Mouse (Mus musculus): ENCODE results near the gene Gm26602.

Gm26602 gene

GRCm38 (mm10) chr10:79917532-79918100 lies 7.0 kb downstream of the Gm26602 start:
- no peak for DNase-seq (ENCODE audit: low spot score)

- no peak for DNase-seq (ENCODE audit: low spot score)
These were observed 7.8 kb downstream of the Gm26602 start for GRCm38 (mm10) chr10:79918231-79919078.

- DNase-seq (ENCODE audit: low spot score) = peak; percentile 46
These were observed 8.7 kb downstream of the Gm26602 start for GRCm38 (mm10) chr10:79919251-79919849.

GRCm38 (mm10) chr10:79920056-79920890 lies 9.6 kb downstream of the Gm26602 start:
- DNase-seq (ENCODE audit: low spot score) = no peak

- no peak for DNase-seq (ENCODE audit: low spot score)
These were observed 10.4 kb downstream of the Gm26602 start, which contains the start of gene R3hdm4 for GRCm38 (mm10) chr10:79920958-79921535. R3hdm4 (minus strand) TSS chr10:79921208.

- DNase-seq (ENCODE audit: low spot score) = no peak
These were observed 10.9 kb downstream of the Gm26602 start for GRCm38 (mm10) chr10:79921572-79921971.

- DNase-seq (ENCODE audit: low spot score) = peak; percentile 92
These were observed 14.5 kb downstream of the Gm26602 start for GRCm38 (mm10) chr10:79924998-79925784.

- no peak for DNase-seq (ENCODE audit: low spot score)
These were observed 15.3 kb downstream of the Gm26602 start for GRCm38 (mm10) chr10:79925785-79926490.

GRCm38 (mm10) chr10:79926491-79927323 lies 16.1 kb downstream of the Gm26602 start, which contains the start of gene Arid3a:
Arid3a (plus strand) TSS chr10:79927043.
- peak; percentile 91 for DNase-seq (ENCODE audit: low spot score)

GRCm38 (mm10) chr10:79927324-79928029 lies 16.8 kb downstream of the Gm26602 start:
- DNase-seq (ENCODE audit: low spot score) = peak; percentile 41

GRCm38 (mm10) chr10:79928030-79928694 lies 17.5 kb downstream of the Gm26602 start:
- DNase-seq (ENCODE audit: low spot score) = no peak

GRCm38 (mm10) chr10:79928907-79929701 lies 18.4 kb downstream of the Gm26602 start:
- no peak for DNase-seq (ENCODE audit: low spot score)

- DNase-seq (ENCODE audit: low spot score) = no peak
These were observed 19.5 kb downstream of the Gm26602 start for GRCm38 (mm10) chr10:79929967-79930825.

- no peak for DNase-seq (ENCODE audit: low spot score)
These were observed 20.1 kb downstream of the Gm26602 start for GRCm38 (mm10) chr10:79930826-79931186.

GRCm38 (mm10) chr10:79931797-79932196 lies 21.1 kb downstream of the Gm26602 start:
- DNase-seq (ENCODE audit: low spot score) = no peak

- peak; percentile 72 for DNase-seq (ENCODE audit: low spot score)
These were observed 22.1 kb downstream of the Gm26602 start for GRCm38 (mm10) chr10:79932736-79933135.
